ENCODE assay signal across 21 mouse cellular contexts in the genomic region with DNA sequence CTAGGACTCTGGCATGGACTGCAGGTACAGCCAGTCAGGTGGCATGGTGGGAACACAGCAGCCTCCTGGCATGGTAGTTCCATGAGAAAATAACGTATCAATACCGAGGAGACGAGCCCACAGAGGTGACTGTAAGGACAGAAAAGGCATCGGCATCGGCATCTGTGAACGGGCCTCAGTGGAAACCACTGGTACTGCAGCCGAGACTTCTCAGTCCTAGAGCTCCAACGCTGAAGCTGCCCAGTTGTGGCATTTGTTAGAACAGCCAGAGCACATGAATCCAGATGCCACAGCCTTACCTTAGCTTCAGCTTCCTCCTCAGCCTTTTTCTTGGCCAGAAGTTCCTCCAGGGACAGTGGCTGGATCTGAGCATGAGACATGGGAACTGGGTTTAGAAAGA. TPM values are rescaled to one million over a fixed set of nuclear protein-coding genes. Genes with fewer than 3 reads are reported as not detected.
"Had no signal": no experiment of that assay in that cellular context is flagged by ENCODE, and none has a peak within 500 bp of the region (broad histone marks: within the 10 kb centered on the region; RNA-seq: fewer than 3 reads in every experiment).

No protein-coding gene starts in this region.

- DNase-seq: liver, postnatal 0 days; lung, postnatal 14 days; lung, postnatal 36 days; right cerebral cortex, postnatal 14 days; thymus, adult 2 months; thymus, postnatal 25 days; thymus, postnatal 4 days had no signal

- ATAC-seq: liver, postnatal 0 days; lung, postnatal 0 days; midbrain, embryonic 13.5 days; midbrain, embryonic 15.5 days had no signal

- H3K27ac ChIP-seq: lung, embryonic 15.5 days; macrophage; midbrain, embryonic 13.5 days; midbrain, embryonic 15.5 days; neural tube, embryonic 12.5 days; stomach, embryonic 15.5 days; stomach, postnatal 0 days had no signal

- H3K9me3 ChIP-seq: lung, embryonic 15.5 days; megakaryocyte, embryonic 14.5 days; midbrain, embryonic 13.5 days; midbrain, embryonic 15.5 days; neural tube, embryonic 12.5 days; stomach, embryonic 15.5 days had no signal

- H3K9ac ChIP-seq: liver, postnatal 0 days; lung, embryonic 15.5 days; midbrain, embryonic 13.5 days; midbrain, embryonic 15.5 days; neural tube, embryonic 12.5 days; stomach, embryonic 15.5 days had no signal

- H3K4me3 ChIP-seq: lung, embryonic 15.5 days; megakaryocyte, embryonic 14.5 days; midbrain, embryonic 13.5 days; midbrain, embryonic 15.5 days; neural tube, embryonic 12.5 days; stomach, embryonic 15.5 days had no signal

- H3K4me1 ChIP-seq: lung, embryonic 15.5 days; megakaryocyte, embryonic 14.5 days; midbrain, embryonic 13.5 days; midbrain, embryonic 15.5 days; neural tube, embryonic 12.5 days; stomach, embryonic 15.5 days had no signal

- H3K27me3 ChIP-seq: lung, embryonic 15.5 days; megakaryocyte, embryonic 14.5 days; midbrain, embryonic 13.5 days; midbrain, embryonic 15.5 days; neural tube, embryonic 12.5 days; stomach, embryonic 15.5 days had no signal

- H3K4me2 ChIP-seq: lung, embryonic 15.5 days; midbrain, embryonic 11.5 days; midbrain, embryonic 13.5 days; midbrain, embryonic 15.5 days; neural tube, embryonic 12.5 days; stomach, embryonic 15.5 days had no signal

RNA-seq across cellular contexts. Expression of a gene that starts 21.5 kb away (rescaled TPM):
- total RNA-seq: megakaryocyte progenitor cell, adult 5-6 weeks; neutrophil, adult 5-6 weeks had no signal

RNA-seq across cellular contexts. Expression of a gene that starts 42.3 kb away (rescaled TPM):
- total RNA-seq: monocyte, adult 5-6 weeks had no signal

RNA-seq across cellular contexts. Expression of a gene that starts 55.8 kb away (rescaled TPM):
- total RNA-seq: megakaryocyte progenitor cell, adult 5-6 weeks; monocyte, adult 5-6 weeks; neutrophil, adult 5-6 weeks had no signal
- polyA plus RNA-seq: liver, postnatal 0 days; spleen, adult 2 months had no signal
